Mouse (Mus musculus): ENCODE measurements around the gene Rims1.
A peak's percentile ranks its signal among the peaks of the same experiment; 100 is the strongest.

The Rims1 gene

DNA sequence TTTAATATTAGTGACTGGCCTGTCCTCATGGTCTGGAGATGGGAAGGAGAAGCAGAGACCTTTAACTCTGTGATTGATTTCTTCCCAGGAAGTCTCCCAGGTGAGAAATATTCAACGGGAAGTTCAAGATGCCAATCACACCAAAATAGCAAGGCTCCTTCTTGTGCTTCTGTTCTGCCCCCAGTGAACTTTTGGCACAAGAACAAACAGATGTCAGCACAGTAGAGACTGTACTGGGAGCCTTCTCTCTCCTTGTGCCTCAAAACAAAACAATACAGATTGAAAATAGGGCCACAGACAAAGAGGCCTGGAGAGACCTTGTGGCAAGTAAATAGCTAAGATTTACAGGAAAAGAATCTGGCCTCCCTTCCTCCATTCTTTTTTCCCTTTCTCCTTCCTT is 110.7 kb downstream of the Rims1 start:
- DNase-seq (ENCODE audit: low spot score in 2 of 2), result no peak

DNA sequence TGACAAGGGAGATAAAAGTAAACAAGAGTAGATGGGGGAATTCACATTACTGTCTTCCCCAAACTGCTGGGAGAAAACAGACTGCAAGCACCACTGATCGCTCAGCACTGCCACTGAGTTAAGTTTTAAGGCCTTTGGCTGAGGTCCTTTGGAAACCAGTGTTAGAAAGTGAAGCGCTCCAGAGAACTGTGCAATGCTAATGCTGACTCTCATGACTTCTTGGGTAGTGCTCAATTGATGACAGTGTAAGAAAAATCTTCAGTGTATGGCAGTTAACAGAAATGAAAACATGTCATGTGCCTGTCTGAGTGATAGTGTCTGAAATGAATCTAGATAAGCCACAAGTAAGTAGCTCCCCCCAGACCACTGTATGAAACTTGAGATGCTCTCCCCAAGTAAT is 111.3 kb downstream of the Rims1 start:
- no peak for DNase-seq (ENCODE audit: low spot score in 2 of 2)

GRCm38 (mm10) chr1:22683455-22683854 is 122.3 kb downstream of the Rims1 start:
- DNase-seq (ENCODE audit: low spot score in 2 of 2), result no peak

DNA sequence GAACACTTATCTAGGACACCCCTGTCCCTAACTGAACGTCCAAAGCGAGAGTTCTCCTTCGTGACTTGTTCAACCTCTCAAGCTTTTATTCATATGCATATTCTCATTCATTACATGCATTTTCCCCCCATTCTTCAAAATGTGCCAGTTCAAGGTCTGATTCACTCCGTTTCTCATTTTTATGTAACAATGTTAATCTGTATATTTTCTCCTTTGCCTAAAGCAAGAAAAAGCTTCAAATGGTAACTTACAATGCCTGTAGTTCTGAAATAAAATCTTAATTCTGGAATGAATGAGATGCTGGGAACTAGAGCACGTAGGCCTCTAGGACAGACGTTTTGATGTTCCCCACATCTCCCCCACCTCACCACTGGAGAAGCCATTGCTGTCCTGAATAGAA is 141.6 kb downstream of the Rims1 start:
- DNase-seq (ENCODE audit: low spot score in 2 of 2), result no peak

DNA sequence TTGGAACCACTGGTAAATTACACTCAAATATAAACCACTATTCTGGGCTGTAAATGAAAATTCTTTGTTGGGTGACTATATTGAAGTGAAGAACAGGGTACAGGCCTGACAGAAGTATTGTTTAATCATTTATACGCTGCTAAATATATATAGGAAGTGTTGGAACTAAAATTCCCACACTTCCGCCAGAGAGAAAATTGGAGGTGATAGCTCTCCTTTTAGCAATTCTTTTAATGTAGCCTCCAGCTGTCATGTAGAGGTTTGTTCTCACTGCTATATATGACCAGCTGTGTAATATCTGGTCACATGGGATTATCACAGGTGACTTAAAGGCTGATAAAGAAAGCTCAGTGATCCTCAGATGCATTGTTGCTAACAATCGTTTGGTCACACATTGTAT is 144.0 kb downstream of the Rims1 start:
- no peak for DNase-seq (ENCODE audit: low spot score in 2 of 2)

DNA sequence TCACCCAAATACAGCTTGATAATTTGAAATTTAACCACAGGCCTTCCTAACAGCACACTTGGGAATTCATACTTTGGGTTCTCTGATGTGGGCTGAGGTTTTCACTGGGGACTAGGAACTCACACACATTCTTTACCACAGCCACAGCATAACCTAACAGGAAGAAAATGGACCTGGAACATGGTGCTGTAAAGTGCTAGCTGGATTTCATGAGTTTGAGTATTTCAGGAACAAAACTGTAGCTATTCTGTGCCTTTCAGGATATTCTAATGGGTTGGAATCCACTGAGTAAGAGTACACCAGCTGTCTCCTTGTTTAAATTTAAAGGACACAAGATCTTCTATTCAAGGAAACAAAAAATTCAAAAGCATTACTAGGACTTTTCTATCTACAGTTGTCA is 149.8 kb downstream of the Rims1 start:
- no peak for DNase-seq (ENCODE audit: low spot score in 2 of 2)

DNA sequence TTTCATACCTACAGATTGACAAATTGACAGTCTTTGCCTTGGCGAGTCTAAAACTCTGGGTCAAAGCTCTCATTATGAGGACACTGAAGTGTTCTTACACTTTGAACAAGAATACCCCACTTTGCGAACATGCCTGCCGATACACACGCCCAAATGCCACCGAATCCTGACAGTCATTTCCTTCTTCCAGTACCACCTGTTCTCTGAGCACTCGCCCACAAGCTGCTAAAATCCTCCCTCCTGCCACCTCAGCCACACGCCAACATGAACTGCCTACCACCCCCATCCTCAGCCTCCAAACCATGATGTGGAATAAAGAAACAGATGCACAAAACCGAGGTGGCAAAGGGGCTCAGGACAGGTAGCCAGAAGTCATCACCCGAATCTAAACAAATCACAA is 150.9 kb downstream of the Rims1 start:
- DNase-seq (ENCODE audit: low spot score in 2 of 2), result peak; percentile 52 to 69

DNA sequence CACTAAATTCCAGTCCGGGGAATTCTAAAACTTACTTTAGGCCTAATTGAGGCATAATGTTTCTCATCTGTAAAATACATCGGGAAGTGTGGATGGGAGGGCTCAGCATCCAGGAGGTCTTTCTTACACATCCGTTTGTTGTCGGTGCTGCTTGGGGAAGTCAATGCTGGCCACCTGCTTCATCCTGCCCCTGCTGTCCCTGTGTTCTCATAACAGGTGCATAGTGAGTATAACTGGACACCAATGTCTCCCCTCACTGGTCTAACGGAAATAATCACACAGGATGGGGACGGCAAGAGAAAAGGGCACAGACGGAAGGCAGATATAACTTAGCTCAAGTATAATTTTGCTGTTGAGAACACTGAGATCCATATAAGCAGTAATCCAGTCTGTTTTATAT is 155.2 kb downstream of the Rims1 start:
- DNase-seq (ENCODE audit: low spot score in 2 of 2), result no peak

DNA sequence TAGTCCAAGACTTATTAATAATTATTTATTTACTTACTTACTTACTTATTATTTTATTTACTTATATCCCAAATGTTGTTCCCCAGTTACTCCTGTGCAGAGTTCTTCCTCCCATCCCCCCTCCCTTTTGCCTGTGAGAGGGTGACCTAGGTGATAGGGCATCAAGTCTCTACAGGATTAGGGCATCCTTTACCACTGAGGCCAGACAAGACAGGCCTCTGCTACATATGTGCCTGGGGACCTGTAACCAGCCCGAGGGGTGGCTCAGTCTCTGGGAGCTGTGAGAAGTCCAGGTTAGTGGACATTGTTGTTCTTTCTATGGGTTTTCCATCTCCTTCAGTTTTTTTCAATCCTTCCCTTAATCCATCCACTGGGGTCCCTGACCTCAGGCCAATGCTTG is 156.4 kb downstream of the Rims1 start:
- no peak for DNase-seq (ENCODE audit: low spot score in 2 of 2)

DNA sequence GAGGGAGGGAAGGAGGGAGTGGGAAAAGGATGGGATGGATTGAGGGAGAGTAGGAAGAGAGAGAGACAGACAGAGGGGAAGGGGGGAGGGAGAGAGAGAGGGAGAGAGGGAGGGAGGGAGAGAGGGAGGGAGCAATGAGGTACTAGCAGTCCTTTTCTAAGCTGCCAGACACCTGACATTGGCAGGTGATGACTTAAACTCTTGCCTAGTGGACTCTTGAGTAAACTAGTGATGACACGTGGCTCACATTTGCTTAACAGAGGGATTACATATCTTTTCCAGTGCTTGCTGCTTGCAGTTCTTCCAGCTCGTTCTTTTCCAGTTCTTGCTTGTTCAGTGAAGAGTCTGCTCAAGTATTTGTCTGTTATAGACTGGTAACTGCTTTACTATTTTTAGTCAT is 160.5 kb downstream of the Rims1 start:
- DNase-seq (ENCODE audit: low spot score in 2 of 2), result no peak

DNA sequence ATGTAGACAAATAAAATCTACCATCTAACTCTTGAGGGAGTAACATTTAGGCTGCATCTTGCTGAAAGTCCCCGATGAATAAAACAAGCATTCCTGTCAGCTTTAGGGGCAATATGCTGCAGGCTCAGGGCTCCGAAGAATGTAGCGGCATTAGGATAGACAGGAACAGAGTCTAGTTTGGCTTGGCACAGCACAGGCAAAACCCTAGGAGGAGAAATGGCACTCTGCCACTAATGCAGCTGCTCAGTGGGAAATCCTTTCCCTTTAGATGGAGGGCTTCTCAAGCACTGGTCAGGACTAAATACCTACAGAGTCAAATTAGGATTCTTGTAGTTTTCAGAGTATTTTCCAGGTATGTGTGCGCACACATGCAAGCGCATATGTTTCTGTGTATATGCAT is 165.2 kb downstream of the Rims1 start:
- DNase-seq (ENCODE audit: low spot score in 2 of 2), result no peak

- no peak for DNase-seq (ENCODE audit: low spot score in 2 of 2)
These were observed 166.1 kb downstream of the Rims1 start for GRCm38 (mm10) chr1:22639702-22640101.

- DNase-seq (ENCODE audit: low spot score in 2 of 2), result no peak
These were observed 171.9 kb downstream of the Rims1 start for GRCm38 (mm10) chr1:22633871-22634270.

DNA sequence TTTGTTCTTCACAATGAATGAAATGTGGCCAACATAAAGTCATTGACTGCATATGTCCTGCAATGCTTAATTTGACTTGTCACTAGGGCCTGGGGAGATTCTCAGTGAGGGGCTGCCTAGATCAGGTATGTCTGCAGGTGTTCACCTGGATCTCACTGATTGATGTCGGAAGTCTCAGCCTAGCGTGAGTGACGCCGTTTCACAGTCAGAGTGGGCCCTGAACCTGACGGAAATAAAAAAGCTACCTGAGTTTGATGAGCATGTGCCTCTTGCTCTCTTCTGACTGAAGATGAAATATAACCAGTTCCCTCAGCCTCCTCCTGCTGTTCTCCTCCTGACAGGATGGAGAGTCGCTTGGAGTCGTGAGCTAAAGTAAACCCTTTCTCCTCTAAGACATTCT is 173.2 kb downstream of the Rims1 start:
- DNase-seq (ENCODE audit: low spot score in 2 of 2), result no peak

- DNase-seq (ENCODE audit: low spot score in 2 of 2), result no peak
These were observed 173.8 kb downstream of the Rims1 start for GRCm38 (mm10) chr1:22631991-22632390.

DNA sequence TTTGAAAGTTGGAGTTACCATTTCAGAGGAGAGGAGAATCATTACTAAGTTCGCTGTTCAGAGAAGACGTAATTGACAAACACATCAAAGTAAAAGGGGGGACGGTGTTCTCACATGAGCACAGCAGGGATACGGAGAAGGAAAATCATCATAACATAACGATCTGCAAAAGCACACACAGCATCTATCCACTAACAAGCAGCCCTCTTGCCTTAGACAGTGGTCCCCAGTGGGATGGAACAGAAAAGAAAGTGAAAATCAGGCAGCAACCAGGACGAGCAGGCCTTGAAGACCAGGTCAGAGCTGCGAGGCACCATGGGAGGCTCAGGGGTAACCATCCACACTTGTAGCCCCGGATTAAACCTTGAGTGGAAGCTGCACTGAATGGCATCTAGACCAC is 176.8 kb downstream of the Rims1 start:
- DNase-seq (ENCODE audit: low spot score in 2 of 2), result no peak

GRCm38 (mm10) chr1:22627013-22627412 is 178.8 kb downstream of the Rims1 start:
- DNase-seq (ENCODE audit: low spot score in 2 of 2), result no peak

DNA sequence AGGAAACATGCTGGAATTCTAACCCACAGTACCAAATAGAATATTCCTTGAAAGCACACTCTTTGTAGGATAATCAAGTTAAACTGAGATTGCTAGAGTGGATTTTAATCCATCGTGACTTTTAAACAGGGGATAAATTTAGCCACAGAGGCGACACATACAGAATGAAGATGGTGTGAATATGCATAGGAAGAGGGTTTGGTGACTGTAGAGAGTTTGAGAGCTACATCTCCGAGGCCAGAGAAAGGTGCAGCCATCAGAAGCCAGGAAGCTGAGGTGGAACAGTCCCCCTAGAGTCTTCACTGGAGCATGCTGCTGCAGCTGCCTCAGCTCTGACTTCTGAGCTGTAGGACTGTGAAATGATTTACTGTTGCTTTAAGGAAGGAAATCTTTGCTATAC is 179.5 kb downstream of the Rims1 start:
- no peak for DNase-seq (ENCODE audit: low spot score in 2 of 2)

DNA sequence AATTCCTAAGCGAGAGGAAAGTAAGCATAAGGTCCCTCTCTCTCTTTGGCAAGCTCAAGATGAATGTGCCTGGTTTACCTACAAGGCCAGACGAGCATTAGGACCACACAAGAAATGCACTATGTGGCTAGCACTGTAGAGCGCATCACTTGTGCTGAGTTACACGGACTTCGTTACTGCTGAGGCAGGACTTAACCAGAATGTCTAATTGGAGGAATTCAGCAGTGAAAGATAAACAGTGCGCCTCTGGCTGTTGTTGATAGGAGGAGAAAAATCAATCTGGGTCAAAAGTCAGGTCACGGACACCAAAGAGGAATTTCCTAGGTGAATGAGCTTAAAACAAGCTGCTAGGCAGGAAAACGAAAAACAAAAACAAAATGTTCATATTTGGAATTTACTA is 185.0 kb downstream of the Rims1 start:
- DNase-seq (ENCODE audit: low spot score in 2 of 2), result no peak

- DNase-seq (ENCODE audit: low spot score in 2 of 2), result no peak
These were observed 190.2 kb downstream of the Rims1 start for GRCm38 (mm10) chr1:22615601-22616000.

- DNase-seq (ENCODE audit: low spot score in 2 of 2), result no peak
These were observed 192.2 kb downstream of the Rims1 start for GRCm38 (mm10) chr1:22613609-22614008.

GRCm38 (mm10) chr1:22604329-22605044 is 201.3 kb downstream of the Rims1 start:
- no peak for DNase-seq (ENCODE audit: low spot score in 2 of 2)

GRCm38 (mm10) chr1:22596197-22596596 is 209.6 kb downstream of the Rims1 start:
- no peak for DNase-seq (ENCODE audit: low spot score in 2 of 2)

GRCm38 (mm10) chr1:22594841-22595240 is 211.0 kb downstream of the Rims1 start:
- no peak for DNase-seq (ENCODE audit: low spot score in 2 of 2)
